Mouse (Mus musculus) myocyte (in vitro differentiated cells): ENCODE results near the gene Tanc2.

Experiments used
- MYOD1 ChIP-seq, 3 experiments: IDR thresholded peaks; one replicate each; pipeline ENCODE4 v1.6.1; 2011; ENCODE audit warnings: control low read depth in 2 of 3, low read depth in 2 of 3, mild to moderate bottlenecking in 2 of 3, moderate library complexity in 1 of 3; ENCODE audit not compliant: insufficient read length in 2 of 3, control insufficient read depth in 1 of 3
- POLR2A ChIP-seq: IDR thresholded peaks from one replicate; pipeline ENCODE4 v1.6.1; 2011; ENCODE audit warnings: low read depth, mild to moderate bottlenecking, control low read depth, moderate library complexity; ENCODE audit not compliant: insufficient read length
- USF1 ChIP-seq: IDR thresholded peaks from one replicate; pipeline ENCODE4 v1.6.1; 2011; ENCODE audit warnings: low read depth, mild to moderate bottlenecking, control low read depth, moderate library complexity

GRCm38 (mm10) chr11:105845901-105846300 lies 256.1 kb downstream of the Tanc2 start:
- no peak for TF ChIP-seq USF1
- TF ChIP-seq POLR2A = no peak
- no peak for TF ChIP-seq MYOD1 (IDR thresholded peaks at IDR 0.05; ENCODE audit: control insufficient read depth in 1 of 3, insufficient read length in 2 of 3, low read depth in 2 of 3)
